Mouse (Mus musculus) retina, embryonic 14.5 days (tissue): ENCODE data around the gene Dnajc11.

Experiments
- DNase-seq: peaks from one replicate; pipeline ENCODE4 v3.0.0-alpha.2; 2015; ENCODE audit warnings: low spot score

Dnajc11 gene

DNA sequence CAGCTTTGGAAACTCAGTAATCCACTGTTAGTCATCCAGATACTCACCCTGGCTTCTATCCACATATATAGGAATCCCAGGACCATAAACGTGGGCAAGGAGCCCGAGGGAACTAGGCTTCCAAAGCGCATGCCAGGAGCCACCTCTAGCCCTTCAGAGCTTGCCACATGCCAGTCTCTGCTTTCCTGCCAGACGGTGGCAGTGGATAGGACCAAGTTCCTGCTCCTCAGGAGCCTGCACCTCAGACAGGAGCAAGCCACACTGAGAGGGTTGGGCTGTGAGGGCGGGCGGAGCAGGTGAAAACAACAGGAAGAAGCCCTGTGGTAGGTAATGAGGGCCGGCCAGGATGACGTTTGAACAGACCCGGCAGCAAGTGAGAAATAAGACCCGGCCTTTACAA lies 52.4 kb downstream of the Dnajc11 start:
- no peak for DNase-seq

DNA sequence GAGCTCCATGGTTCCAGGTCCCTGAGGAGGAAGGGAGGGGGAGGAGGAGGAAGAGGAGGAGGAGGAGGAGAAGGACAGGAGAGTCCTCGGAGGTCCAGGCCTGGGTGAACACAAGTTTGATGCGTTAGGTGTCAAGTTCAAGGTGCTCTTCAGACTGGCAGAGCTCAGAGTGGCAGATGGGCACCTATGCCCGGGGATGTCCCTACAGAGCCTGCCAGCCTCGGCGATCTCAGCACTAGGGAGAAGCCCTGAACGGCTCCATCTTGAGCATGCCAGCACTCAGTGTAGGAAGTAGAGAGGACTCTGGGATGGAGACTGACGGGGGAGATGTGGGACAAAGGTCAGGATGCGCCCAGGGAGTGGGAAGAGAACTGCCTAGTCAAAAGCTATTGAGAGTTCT lies 53.2 kb downstream of the Dnajc11 start:
- DNase-seq, result no peak

DNA sequence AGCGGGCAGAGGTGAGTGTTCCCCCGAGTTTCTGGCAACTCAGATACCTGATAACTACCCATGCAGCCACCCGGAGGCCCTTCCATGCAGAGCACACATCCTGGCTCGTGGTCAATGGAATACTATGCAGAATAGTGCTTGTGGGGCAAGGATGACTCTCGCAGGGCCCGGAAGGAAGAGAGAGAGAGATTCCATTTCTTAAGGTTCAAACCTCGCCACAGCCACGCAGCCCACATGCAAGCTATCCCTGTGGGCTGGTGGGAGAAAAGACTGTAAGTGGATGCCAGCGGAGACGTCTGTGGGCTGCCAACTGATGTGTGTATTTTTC lies 54.5 kb downstream of the Dnajc11 start:
- no peak for DNase-seq

DNA sequence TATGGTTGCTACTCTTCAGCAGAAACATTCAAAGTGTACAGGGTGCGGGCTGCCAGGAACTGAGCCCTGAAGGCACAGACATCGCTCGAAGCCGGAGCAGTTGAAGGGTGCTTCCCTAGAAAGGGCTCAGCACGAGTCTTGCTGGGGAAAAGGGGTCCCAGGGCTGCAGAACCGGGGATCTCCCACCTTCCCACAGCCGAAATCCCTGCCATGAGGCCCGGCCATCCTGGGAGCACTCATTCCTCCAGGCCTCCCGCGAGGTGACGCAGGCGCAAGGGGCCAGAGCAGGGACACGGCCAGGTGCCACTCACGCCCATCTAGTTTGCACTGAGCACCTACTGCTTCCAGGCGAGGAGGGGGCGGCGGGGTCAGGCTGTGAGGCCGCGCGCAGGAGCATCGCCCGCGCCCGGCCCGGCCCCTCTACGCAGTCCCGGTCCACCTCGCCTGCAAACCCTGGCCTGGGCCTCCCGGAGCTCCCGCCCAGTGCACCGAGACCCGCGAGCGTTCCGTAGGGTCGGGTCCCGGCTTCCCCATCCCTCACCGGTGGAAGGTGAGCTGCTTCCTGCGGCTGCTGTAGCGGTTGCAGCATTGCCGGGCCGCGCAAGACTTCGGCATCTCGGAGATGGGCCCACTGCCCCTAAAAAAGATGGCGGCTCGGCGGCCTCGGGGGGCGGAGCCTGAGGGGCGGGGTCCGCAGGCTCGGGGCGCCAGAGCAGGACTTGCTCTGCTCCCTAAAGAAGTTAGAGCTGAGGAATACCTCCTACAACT lies 55.0 kb downstream of the Dnajc11 start, which contains the start of gene Thap3:
Gene Thap3, minus strand, starts transcription at position 656 of the 768 bp plus-strand sequence.
- DNase-seq, result peak; percentile 76

DNA sequence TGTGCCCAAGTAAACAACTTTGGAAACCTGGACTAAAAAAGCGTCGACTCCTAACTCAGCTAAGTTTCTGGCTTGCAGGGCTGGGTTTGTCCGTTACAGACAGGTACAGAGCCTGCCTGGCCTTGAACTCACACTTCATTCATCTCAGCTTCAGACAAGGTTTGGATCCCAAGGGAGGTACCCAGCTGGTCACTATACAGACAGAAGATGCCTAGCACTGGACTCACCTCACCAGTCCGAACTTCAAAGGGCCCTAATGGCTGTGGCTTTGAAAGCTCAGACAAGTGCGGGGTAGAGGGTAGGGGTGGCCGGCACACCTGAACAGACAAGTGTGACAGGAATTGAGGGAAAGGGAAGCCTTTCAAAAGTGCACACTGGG lies 55.6 kb downstream of the Dnajc11 start:
- DNase-seq, result no peak

GRCm38 (mm10) chr4:151992091-151992490 lies 58.6 kb downstream of the Dnajc11 start:
- DNase-seq, result no peak

GRCm38 (mm10) chr4:151993035-151993434 lies 59.5 kb downstream of the Dnajc11 start:
- DNase-seq, result no peak

- peak; percentile 35 for DNase-seq
Measured at GRCm38 (mm10) chr4:151994228-151995171, 61.0 kb downstream of the Dnajc11 start.

DNA sequence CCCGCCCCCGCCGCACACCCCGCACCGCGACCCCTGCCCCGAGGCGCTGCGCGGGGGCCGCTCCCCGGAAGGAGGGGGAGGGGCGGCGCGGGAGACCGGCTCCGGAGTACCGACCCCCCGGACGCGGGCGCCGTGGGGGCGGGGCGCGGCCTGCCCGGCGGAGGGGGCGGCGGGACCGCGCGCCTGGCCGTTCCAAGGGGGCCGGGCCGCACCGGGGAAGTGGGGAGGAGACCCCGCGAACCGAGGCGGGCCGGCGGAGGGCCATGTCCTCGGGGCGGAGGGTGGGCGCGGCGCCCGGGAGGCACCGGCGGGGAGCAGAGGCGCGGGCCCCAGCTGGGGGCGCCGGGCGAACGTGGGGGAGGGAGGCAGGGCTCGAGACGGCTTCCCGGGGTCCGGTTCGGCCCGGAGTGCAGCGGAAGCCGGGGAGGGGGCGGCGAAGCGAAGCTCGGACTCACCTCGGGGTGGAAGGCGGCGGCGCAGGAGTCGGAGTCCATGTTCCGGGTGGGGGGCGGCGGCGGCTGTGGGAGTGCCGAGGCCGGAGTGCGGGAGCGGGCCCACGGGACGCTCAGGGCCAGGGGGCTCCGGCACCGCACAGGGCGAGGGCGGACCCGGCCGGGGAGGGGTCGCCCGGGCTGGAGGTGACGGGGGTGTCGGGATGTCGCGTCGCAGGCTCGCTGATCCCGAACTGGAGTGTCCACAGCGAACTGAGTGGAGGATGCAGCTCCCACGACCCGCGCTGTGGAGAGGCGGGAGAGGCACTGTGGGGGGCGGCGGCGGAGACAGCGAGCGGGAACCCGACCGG lies 62.1 kb downstream of the Dnajc11 start:
- no peak for DNase-seq

DNA sequence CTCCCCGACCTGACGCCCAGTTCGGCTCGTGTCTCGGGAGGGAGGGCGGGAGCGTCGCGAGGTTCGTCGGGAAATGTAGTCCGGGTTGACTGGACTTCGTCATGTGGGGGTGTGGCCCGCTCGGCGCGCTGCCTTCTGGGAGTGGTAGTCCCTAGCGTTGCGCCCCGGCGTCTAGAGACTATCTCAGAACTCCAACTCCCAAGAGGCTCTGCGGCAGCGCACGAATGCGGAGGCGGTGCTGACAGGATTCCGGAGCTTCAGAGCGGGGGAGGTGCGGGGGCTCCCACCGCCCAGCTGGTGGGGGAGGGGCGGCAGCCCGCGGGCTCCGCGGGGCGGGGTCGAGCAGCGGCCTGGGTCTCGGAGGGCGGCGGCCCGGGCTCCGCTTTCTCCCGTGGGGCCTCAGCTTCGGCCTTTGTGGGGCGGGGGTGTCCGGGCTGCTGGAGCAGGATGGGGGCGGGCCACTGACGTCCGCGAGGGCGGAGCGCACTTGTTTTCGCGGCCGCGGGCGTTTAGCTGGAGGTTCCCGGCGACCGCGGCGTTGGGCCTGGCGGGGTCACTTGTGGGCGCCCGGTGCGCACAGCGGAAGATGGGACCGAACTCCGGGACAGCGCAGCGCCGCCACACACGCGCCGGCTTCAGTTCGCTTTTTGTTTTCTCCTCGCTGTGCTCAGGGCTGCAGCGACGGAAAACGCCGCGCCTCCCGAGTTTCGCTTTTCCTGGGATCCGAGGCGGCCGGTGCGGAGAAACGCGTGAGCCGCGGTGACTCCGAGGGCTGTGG lies 62.9 kb downstream of the Dnajc11 start, which contains the start of gene Phf13:
Gene Phf13, minus strand, starts transcription at position 86 of the 778 bp plus-strand sequence.
- peak; percentile 100 for DNase-seq

DNA sequence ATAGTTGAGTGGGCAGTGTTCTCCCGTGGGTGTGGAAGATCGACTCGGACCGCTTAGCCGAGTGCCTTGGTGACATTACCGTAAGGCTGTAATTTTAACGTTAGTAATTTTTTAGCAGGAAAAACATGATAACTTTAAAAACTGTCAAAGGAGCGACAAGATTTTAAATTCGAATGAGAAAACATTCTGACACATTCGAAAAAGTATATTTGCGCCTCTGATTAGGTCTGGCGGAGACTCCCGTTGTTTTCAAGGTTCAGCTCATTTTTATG lies 63.4 kb downstream of the Dnajc11 start:
- DNase-seq, result no peak

- no peak for DNase-seq
Measured at GRCm38 (mm10) chr4:151997701-151998100, 64.2 kb downstream of the Dnajc11 start.

GRCm38 (mm10) chr4:151999481-151999880 lies 66.0 kb downstream of the Dnajc11 start:
- DNase-seq, result no peak

GRCm38 (mm10) chr4:152000906-152001305 lies 67.4 kb downstream of the Dnajc11 start:
- no peak for DNase-seq

- no peak for DNase-seq
Measured at GRCm38 (mm10) chr4:152001335-152001734, 67.8 kb downstream of the Dnajc11 start.

DNA sequence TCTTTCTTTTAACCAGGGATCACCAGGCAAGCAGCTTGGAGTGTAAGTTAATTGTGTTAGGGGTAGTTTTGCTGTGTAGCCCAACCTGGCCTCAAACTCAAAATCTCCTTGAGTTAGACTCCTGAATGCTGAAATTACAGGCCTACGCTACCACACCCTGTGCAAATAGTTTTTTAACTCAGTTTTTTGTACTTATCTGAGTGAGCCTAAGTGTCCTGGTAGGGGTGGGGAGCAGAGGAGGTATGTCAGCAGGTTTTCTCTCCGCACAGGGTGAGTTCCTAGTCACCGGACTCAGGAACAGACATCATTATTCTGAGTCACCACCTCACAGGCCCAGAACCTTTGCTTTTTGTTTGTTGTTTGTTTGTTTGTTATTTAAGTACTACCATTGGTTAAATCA lies 68.6 kb downstream of the Dnajc11 start:
- DNase-seq, result no peak

DNA sequence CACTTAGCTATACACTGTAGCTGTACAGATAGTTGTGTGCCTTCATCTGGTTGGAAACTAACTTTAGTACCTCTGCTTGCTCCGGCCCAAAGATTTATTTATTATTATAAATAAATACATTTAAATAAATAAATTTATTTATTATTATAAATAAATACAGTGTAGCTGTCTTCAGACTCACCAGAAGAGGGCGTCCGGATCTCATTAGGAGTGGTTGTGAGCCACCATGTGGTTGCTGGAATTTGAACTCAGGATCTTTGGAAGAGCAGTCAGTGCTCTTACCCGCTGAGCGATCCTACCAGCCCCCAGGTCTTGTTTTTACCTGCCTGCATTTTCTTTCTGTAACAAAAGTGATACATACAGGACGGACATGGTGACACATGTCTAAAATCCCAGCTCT lies 72.6 kb downstream of the Dnajc11 start:
- no peak for DNase-seq

DNA sequence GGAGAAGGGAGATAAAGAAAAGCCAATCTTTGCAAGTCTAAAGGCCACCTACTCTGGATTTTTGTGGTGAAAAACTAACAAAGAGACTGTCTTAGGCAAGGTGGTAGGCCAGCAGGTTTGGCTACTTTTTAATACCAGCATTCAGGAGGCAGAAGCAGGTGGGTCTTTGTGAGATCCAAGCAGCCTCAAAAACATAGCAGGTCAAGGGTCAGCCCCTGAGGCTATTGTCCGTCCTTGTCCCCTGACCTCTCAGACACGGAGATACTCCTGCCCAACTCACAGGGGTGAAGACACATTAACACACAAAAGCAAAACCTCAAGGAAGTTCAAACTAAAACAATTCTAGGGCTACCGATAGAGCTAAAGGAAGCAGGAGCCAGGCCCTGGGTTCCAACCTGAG lies 73.3 kb downstream of the Dnajc11 start:
- DNase-seq, result no peak

DNA sequence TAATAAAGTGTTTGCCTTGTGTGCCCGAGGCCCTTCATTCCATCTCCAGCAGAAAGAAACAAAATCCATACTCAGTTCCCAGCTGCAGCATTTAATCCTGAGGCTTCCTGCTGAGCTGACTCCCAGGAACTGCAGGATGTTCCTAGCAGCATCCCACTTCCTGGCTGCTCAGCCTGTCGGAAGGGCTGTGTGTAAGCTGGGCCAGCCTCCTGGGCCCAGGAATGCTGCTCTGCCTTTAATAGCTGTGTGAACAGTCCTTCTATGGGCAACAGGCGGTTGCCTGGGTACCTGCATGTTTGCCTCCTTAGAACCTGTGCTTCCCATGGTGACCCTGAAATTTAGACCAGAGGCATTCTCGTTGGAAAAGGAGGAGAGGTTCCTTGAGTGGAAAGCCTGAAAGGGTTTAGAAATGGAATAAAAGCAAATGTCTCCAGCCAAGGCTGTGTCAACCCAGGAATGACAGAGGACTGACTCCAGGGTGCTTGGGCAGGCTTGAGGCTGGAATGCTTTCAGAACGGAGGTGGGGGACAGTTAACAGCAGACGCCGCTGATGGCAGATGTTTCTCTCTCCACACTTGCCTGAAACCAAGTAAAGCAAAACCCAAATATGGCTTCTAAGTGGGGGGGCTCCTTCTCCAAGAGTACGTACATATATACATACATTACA lies 74.1 kb downstream of the Dnajc11 start:
- no peak for DNase-seq

DNA sequence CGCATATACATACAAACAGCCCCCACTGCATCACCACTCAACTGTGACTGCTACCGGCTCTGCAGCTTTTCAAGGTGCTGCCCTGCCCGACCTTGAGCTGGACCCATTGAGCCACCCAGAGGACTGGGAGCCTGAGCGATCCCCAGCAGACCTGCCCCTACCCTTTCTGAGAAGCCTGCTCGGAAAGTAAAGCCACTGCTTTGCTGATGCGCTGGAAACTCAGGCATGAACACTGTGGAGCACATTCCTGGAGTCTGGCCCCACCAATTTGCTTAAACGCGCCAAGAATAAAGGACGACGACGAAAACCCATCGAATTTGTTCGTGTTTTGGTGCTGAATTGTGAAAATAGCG lies 74.6 kb downstream of the Dnajc11 start:
- DNase-seq, result no peak

GRCm38 (mm10) chr4:152008622-152009075 lies 75.2 kb downstream of the Dnajc11 start, which contains the start of gene Klhl21:
Gene Klhl21, plus strand, starts transcription at chr4:152008803.
- peak; percentile 95 for DNase-seq
